Mouse (Mus musculus) layer of hippocampus, adult 2 months (tissue): ENCODE measurements around the gene Qprt. TPM values are rescaled to one million over a fixed set of nuclear protein-coding genes. Genes with fewer than 3 reads are reported as not detected.

Source experiments
- DNase-seq, 2 experiments: peaks; one replicate each; pipeline ENCODE4 v3.0.0; 2022; ENCODE audit warnings: low spot score in 2 of 2
- H3K27ac ChIP-seq: fragments of 200-600 bp; 2 replicates; pipeline ENCODE4 v1.8.1; 2022
- H3K4me3 ChIP-seq: fragments of 200-600 bp; 2 replicates; pipeline ENCODE4 v1.8.1; 2022; ENCODE audit warnings: mild to moderate bottlenecking
- CTCF ChIP-seq: fragments of 200-600 bp; conservative IDR thresholded peaks from 2 replicates; pipeline ENCODE4 v1.8.1; 2022; ENCODE audit warnings: antibody characterized with exemption, mild to moderate bottlenecking, moderate library complexity
- total RNA-seq, 2 experiments: library from RNA; stranded (reverse); gene quantifications; 2 replicates each; pipeline ENCODE4 v1.2.3; 2021

The Qprt gene
- total RNA-seq, 2 experiments from 2014 or later = not detected

- TF ChIP-seq CTCF = no peak
- DNase-seq = no peak
Measured at GRCm38 (mm10) chr7:127142214-127142613, 20.2 kb upstream of the Qprt start.

GRCm38 (mm10) chr7:127140623-127141404, 18.8 kb upstream of the Qprt start:
- no peak for DNase-seq
- TF ChIP-seq CTCF = no peak
- H3K27ac ChIP-seq = no peak overlapping the region
- no peak overlapping the region for H3K4me3 ChIP-seq

More at GRCm38 (mm10) chr7:127142214-127142613, 20.2 kb upstream of the Qprt start:
- H3K4me3 ChIP-seq = no peak overlapping the region
- H3K27ac ChIP-seq = no peak overlapping the region

GRCm38 (mm10) chr7:127139562-127139961, 17.5 kb upstream of the Qprt start:
- no peak for DNase-seq
- TF ChIP-seq CTCF = no peak
- Histone ChIP-seq H3K27ac (no peak overlapping the region), H3K4me3 (no peak overlapping the region)

GRCm38 (mm10) chr7:127139100-127139499, 17.1 kb upstream of the Qprt start:
- DNase-seq = no peak
- no peak for TF ChIP-seq CTCF
- H3K4me3 ChIP-seq = no peak overlapping the region
- H3K27ac ChIP-seq = no peak overlapping the region

- DNase-seq = no peak
- Histone ChIP-seq H3K4me3 (no peak within 1 kb of the TSS), H3K27ac (no peak within 1 kb of the TSS)
- no peak for TF ChIP-seq CTCF
Measured at GRCm38 (mm10) chr7:127137262-127138017, 15.4 kb upstream of the Qprt start, which contains the start of gene Spn. Gene Spn, minus strand, starts transcription at chr7:127137823.

GRCm38 (mm10) chr7:127136181-127137071, 14.4 kb upstream of the Qprt start:
- no peak overlapping the region for H3K27ac ChIP-seq
- no peak for DNase-seq
- H3K4me3 ChIP-seq = no peak overlapping the region

GRCm38 (mm10) chr7:127134821-127135447, 12.9 kb upstream of the Qprt start:
- no peak for DNase-seq
- Histone ChIP-seq H3K4me3 (no peak overlapping the region), H3K27ac (no peak overlapping the region)
- TF ChIP-seq CTCF = no peak

More at GRCm38 (mm10) chr7:127136181-127137071, 14.4 kb upstream of the Qprt start:
- no peak for TF ChIP-seq CTCF

- Histone ChIP-seq H3K27ac (peak overlapping the region; percentile 29; the same call in 1 of the 2 replicates), H3K4me3 (no peak overlapping the region)
- no peak for TF ChIP-seq CTCF
- DNase-seq = no peak
Measured at GRCm38 (mm10) chr7:127133125-127133524, 11.1 kb upstream of the Qprt start.

- TF ChIP-seq CTCF = peak; percentile 84
- peak overlapping the region; percentile 61 for H3K27ac ChIP-seq
- peak; percentile 63 to 70 for DNase-seq
- no peak overlapping the region for H3K4me3 ChIP-seq
Measured at GRCm38 (mm10) chr7:127129638-127130037, 7.6 kb upstream of the Qprt start.

- no peak for TF ChIP-seq CTCF
- no peak for DNase-seq
- Histone ChIP-seq H3K4me3 (no peak overlapping the region), H3K27ac (no peak overlapping the region)
Measured at GRCm38 (mm10) chr7:127121061-127121910, 740 bp downstream of the Qprt start.

- Histone ChIP-seq H3K4me3 (no peak overlapping the region), H3K27ac (no peak overlapping the region)
- DNase-seq = no peak
- TF ChIP-seq CTCF = no peak
Measured at GRCm38 (mm10) chr7:127118671-127119445, 3.2 kb downstream of the Qprt start.
